Mouse (Mus musculus) heart, embryonic 12.5 days (tissue): ENCODE results near the gene Lamtor4. TPM values are rescaled to one million over a fixed set of nuclear protein-coding genes. Genes with fewer than 3 reads are reported as not detected.

Experiments
- ATAC-seq: fragments of 200-750 bp; cut with Nextera tagmentation; 2 replicates; pipeline ENCODE4 v1.8.0; 2017; ENCODE audit warnings: moderate TSS enrichment, moderate library complexity; ENCODE audit not compliant: insufficient number of reproducible peaks, low FRiP score
- H3K27ac ChIP-seq: fragments of 300-500 bp; sonication (generic); 2 replicates; pipeline ENCODE4 v1.5.1; 2016; ENCODE audit warnings: mild to moderate bottlenecking, moderate library complexity; ENCODE audit not compliant: poor library complexity, severe bottlenecking
- H3K27me3 ChIP-seq: fragments of 300-500 bp; sonication (generic); replicated peaks from 2 replicates; pipeline ENCODE4 v1.6.1; 2016; ENCODE audit warnings: mild to moderate bottlenecking, moderate library complexity
- H3K36me3 ChIP-seq: fragments of 300-500 bp; sonication (generic); 2 replicates; pipeline ENCODE4 v1.6.1; 2016; ENCODE audit warnings: mild to moderate bottlenecking, moderate library complexity
- H3K4me1 ChIP-seq: fragments of 300-500 bp; sonication (generic); replicated peaks from 2 replicates; pipeline ENCODE4 v1.6.1; 2016; ENCODE audit warnings: mild to moderate bottlenecking
- H3K4me2 ChIP-seq: fragments of 300-500 bp; sonication (generic); 2 replicates; pipeline ENCODE4 v1.6.1; 2016; ENCODE audit warnings: mild to moderate bottlenecking, moderate library complexity
- H3K4me3 ChIP-seq: fragments of 300-500 bp; sonication (generic); 2 replicates; pipeline ENCODE4 v1.5.1; 2016; ENCODE audit warnings: mild to moderate bottlenecking
- H3K9ac ChIP-seq: fragments of 300-500 bp; sonication (generic); 2 replicates; pipeline ENCODE4 v1.6.1; 2016; ENCODE audit warnings: mild to moderate bottlenecking, moderate library complexity
- H3K9me3 ChIP-seq: fragments of 300-500 bp; sonication (generic); replicated peaks from 2 replicates; pipeline ENCODE4 v1.6.1; 2016; ENCODE audit warnings: mild to moderate bottlenecking, moderate library complexity
- WGBS: fragments of 180-500 bp; shearing (Covaris S2); methylation state at CpG from one replicate; pipeline ENCODE4 v1.1.7; 2016; 5-methylcytosine and 5-hydroxymethylcytosine counted together
- polyA plus RNA-seq: library from polyadenylated mRNA; unstranded; fragments of >200 nt; fragmentation: Nextera tagmentation; extraction: Ambion mirVana; gene quantifications from 2 replicates; pipeline ENCODE4 v1.2.1, GENCODE M21; 2016

Lamtor4 gene
- polyA plus RNA-seq, 1 experiment from 2014 or later, result 70.7 TPM

GRCm38 (mm10) chr5:138260051-138260450 is 4.8 kb downstream of the Lamtor4 start:
- H3K4me1 ChIP-seq, result peaks cover 68% of the 10 kb centered on the region

GRCm38 (mm10) chr5:138260834-138261233 is 5.6 kb downstream of the Lamtor4 start:
- 48% methylated on average over 11 of the region's 11 CpGs for WGBS
- Histone ChIP-seq H3K4me2 (no peak overlapping the region), H3K9me3 (no peaks in the 10 kb centered on the region), H3K27me3 (no peaks in the 10 kb centered on the region), H3K27ac (no peak overlapping the region), H3K4me1 (peaks cover 67% of the 10 kb centered on the region), H3K4me3 (no peak overlapping the region), H3K36me3 (peaks cover 44% of the 10 kb centered on the region), H3K9ac (peak overlapping the region; percentile 39; the same call in 1 of the 2 replicates)
- ATAC-seq, result no peak

More at GRCm38 (mm10) chr5:138260051-138260450, 4.8 kb downstream of the Lamtor4 start:
- H3K4me3 ChIP-seq, result no peak overlapping the region
- 0 out of 2 replicates have a peak overlapping the region, but pooled peaks have one; percentile 12 for H3K4me2 ChIP-seq
- H3K36me3 ChIP-seq, result peaks cover 42% of the 10 kb centered on the region
- no peaks in the 10 kb centered on the region for H3K27me3 ChIP-seq
- 39% methylated on average over 10 of the region's 10 CpGs for WGBS
- H3K9ac ChIP-seq, result peak overlapping the region; percentile 39; the same call in 1 of the 2 replicates
- H3K9me3 ChIP-seq, result no peaks in the 10 kb centered on the region
- H3K27ac ChIP-seq, result 0 out of 2 replicates have a peak overlapping the region, but pooled peaks have one; percentile 24
- no peak for ATAC-seq

- peak overlapping the region; percentile 97 for H3K9ac ChIP-seq
- WGBS, result 63% methylated on average over 4 of the region's 4 CpGs
- H3K4me3 ChIP-seq, result no peak overlapping the region
- H3K27me3 ChIP-seq, result no peaks in the 10 kb centered on the region
- no peak overlapping the region for H3K27ac ChIP-seq
- no peaks in the 10 kb centered on the region for H3K9me3 ChIP-seq
- peaks cover 57% of the 10 kb centered on the region for H3K4me1 ChIP-seq
- ATAC-seq, result no peak
- H3K36me3 ChIP-seq, result peaks cover 53% of the 10 kb centered on the region
- no peak overlapping the region for H3K4me2 ChIP-seq
Measured at GRCm38 (mm10) chr5:138262001-138262400, 6.7 kb downstream of the Lamtor4 start.

GRCm38 (mm10) chr5:138262582-138263240 is 7.4 kb downstream of the Lamtor4 start:
- H3K9me3 ChIP-seq, result no peaks in the 10 kb centered on the region
- WGBS, result 56% methylated on average over 18 of the region's 18 CpGs
- H3K4me1 ChIP-seq, result peaks cover 57% of the 10 kb centered on the region
- H3K4me2 ChIP-seq, result peak overlapping the region; percentile 99
- no peak for ATAC-seq
- peak overlapping the region; percentile 95 for H3K4me3 ChIP-seq
- H3K27ac ChIP-seq, result no peak overlapping the region
- peak overlapping the region; percentile 97 for H3K9ac ChIP-seq
- H3K36me3 ChIP-seq, result peaks cover 52% of the 10 kb centered on the region
- no peaks in the 10 kb centered on the region for H3K27me3 ChIP-seq

GRCm38 (mm10) chr5:138263260-138264206 is 8.3 kb downstream of the Lamtor4 start, which contains the start of gene BC037034:
TSS of gene BC037034 (minus strand) at chr5:138264033.
- Histone ChIP-seq H3K9me3 (no peaks in the 10 kb centered on the region), H3K27ac (peak within 1 kb of the TSS; percentile 67), H3K4me2 (peak within 1 kb of the TSS; percentile 99), H3K4me3 (peak within 1 kb of the TSS; percentile 95), H3K4me1 (peaks cover 53% of the 10 kb centered on the region), H3K27me3 (no peaks in the 10 kb centered on the region), H3K9ac (peak within 1 kb of the TSS; percentile 97), H3K36me3 (peaks cover 48% of the 10 kb centered on the region)
- peak; percentile 89 for ATAC-seq
- under 1% methylated on average over 70 of the region's 71 CpGs for WGBS

- 13% methylated on average over 6 of the region's 6 CpGs for WGBS
- H3K36me3 ChIP-seq, result peaks cover 42% of the 10 kb centered on the region
- H3K9ac ChIP-seq, result peak overlapping the region; percentile 97
- ATAC-seq, result no peak
- H3K4me3 ChIP-seq, result peak overlapping the region; percentile 95
- H3K4me1 ChIP-seq, result peaks cover 48% of the 10 kb centered on the region
- H3K27ac ChIP-seq, result no peak overlapping the region
- H3K9me3 ChIP-seq, result no peaks in the 10 kb centered on the region
- peak overlapping the region; percentile 99 for H3K4me2 ChIP-seq
- no peaks in the 10 kb centered on the region for H3K27me3 ChIP-seq
Measured at GRCm38 (mm10) chr5:138264207-138264578, 8.9 kb downstream of the Lamtor4 start.

GRCm38 (mm10) chr5:138265712-138266111 is 10.4 kb downstream of the Lamtor4 start:
- no peak overlapping the region for H3K27ac ChIP-seq
- ATAC-seq, result no peak
- no peak overlapping the region for H3K9ac ChIP-seq
- H3K36me3 ChIP-seq, result peaks cover 27% of the 10 kb centered on the region
- no peak overlapping the region for H3K4me2 ChIP-seq
- no peak overlapping the region for H3K4me3 ChIP-seq
- H3K9me3 ChIP-seq, result no peaks in the 10 kb centered on the region
- peaks cover 33% of the 10 kb centered on the region for H3K4me1 ChIP-seq
- 88% methylated on average over 4 of the region's 4 CpGs for WGBS
- H3K27me3 ChIP-seq, result peaks cover 3% of the 10 kb centered on the region; the same call in 1 of the 2 replicates

- Histone ChIP-seq H3K27me3 (peaks cover 17% of the 10 kb centered on the region), H3K36me3 (peaks cover 13% of the 10 kb centered on the region; the same call in 1 of the 2 replicates), H3K9me3 (no peaks in the 10 kb centered on the region), H3K4me2 (no peak overlapping the region), H3K4me1 (peaks cover 29% of the 10 kb centered on the region), H3K27ac (no peak overlapping the region), H3K9ac (no peak overlapping the region), H3K4me3 (no peak overlapping the region)
- 82% methylated on average over 3 of the region's 3 CpGs for WGBS
- ATAC-seq, result no peak
Measured at GRCm38 (mm10) chr5:138267114-138267513, 11.8 kb downstream of the Lamtor4 start.

GRCm38 (mm10) chr5:138268980-138269379 is 13.7 kb downstream of the Lamtor4 start:
- H3K27me3 ChIP-seq, result peaks cover 26% of the 10 kb centered on the region
- 61% methylated on average over 4 of the region's 4 CpGs for whole genome bisulfite sequencing
- H3K4me3 ChIP-seq, result no peak overlapping the region
- peaks cover 13% of the 10 kb centered on the region; the same call in 1 of the 2 replicates for H3K36me3 ChIP-seq
- no peak overlapping the region for H3K4me2 ChIP-seq
- H3K9me3 ChIP-seq, result no peaks in the 10 kb centered on the region
- H3K27ac ChIP-seq, result no peak overlapping the region
- H3K4me1 ChIP-seq, result peaks cover 19% of the 10 kb centered on the region
- H3K9ac ChIP-seq, result no peak overlapping the region
- no peak for ATAC-seq

GRCm38 (mm10) chr5:138271232-138271631 is 15.9 kb downstream of the Lamtor4 start:
- H3K27me3 ChIP-seq, result peaks cover 30% of the 10 kb centered on the region
- H3K4me3 ChIP-seq, result no peak overlapping the region
- H3K4me1 ChIP-seq, result peaks cover 24% of the 10 kb centered on the region
- 44% methylated on average over 3 of the region's 3 CpGs for WGBS
- no peaks in the 10 kb centered on the region for H3K9me3 ChIP-seq
- H3K36me3 ChIP-seq, result peaks cover 7% of the 10 kb centered on the region; the same call in 1 of the 2 replicates
- no peak overlapping the region for H3K4me2 ChIP-seq
- no peak overlapping the region for H3K9ac ChIP-seq
- H3K27ac ChIP-seq, result no peak overlapping the region
- no peak for ATAC-seq
